Mouse (Mus musculus): Measurements from ENCODE around the gene Wdr45b. TPM values are rescaled to one million over a fixed set of nuclear protein-coding genes. Genes with fewer than 3 reads are reported as not detected.
A peak's percentile ranks its signal among the peaks of the same experiment; 100 is the strongest.

The Wdr45b gene
- total and polyA plus RNA-seq, 3 experiments: 19.7 to 46.7 (median 42.0) TPM

GRCm38 (mm10) chr11:121378644-121379043 lies 24.4 kb upstream of the Wdr45b start:
- Histone ChIP-seq H3K36me3 (replicated peaks) (no peaks in the 10 kb centered on the region), H3K9me3 (replicated peaks) (no peaks in the 10 kb centered on the region; the same call in 1 of the 2 replicates), H3K4me1 (ENCODE audit: insufficient read depth, low read depth, low read length) (no peaks in the 10 kb centered on the region), H3K4me3 (ENCODE audit: low read depth, low read length) (no peak overlapping the region), H3K27me3 (ENCODE audit: insufficient read depth, low read length) (peaks cover 27% of the 10 kb centered on the region)
- TF ChIP-seq GATA2 (IDR thresholded peaks at IDR 0.05; ENCODE audit: borderline replicate concordance, low read depth, low read length): no peak
- no peak for TF ChIP-seq GATA1 (IDR thresholded peaks at IDR 0.05; ENCODE audit: borderline replicate concordance, low read length)
- TF ChIP-seq POLR2AphosphoS5 (IDR thresholded peaks at IDR 0.05; ENCODE audit: insufficient replicate concordance, low read depth, low read length): no peak
- no peak for TF ChIP-seq TAL1 (conservative IDR thresholded peaks at IDR 0.05; ENCODE audit: low read depth, low read length)
- no peak for TF ChIP-seq CTCF (IDR thresholded peaks at IDR 0.05; ENCODE audit: low read depth, low read length)
- ATAC-seq (ENCODE audit: extremely low read depth, insufficient number of reproducible peaks, low FRiP score, poor library complexity, severe bottlenecking) (no peak), DNase-seq (ENCODE audit: low spot score) (no peak)

- Histone ChIP-seq H3K9me3 (replicated peaks) (no peaks in the 10 kb centered on the region), H3K27me3 (ENCODE audit: insufficient read depth, low read length) (peaks cover 23% of the 10 kb centered on the region), H3K36me3 (replicated peaks) (no peaks in the 10 kb centered on the region), H3K4me1 (ENCODE audit: insufficient read depth, low read depth, low read length) (peaks cover 4% of the 10 kb centered on the region), H3K4me3 (ENCODE audit: low read depth, low read length) (no peak overlapping the region)
- TF ChIP-seq GATA1 (IDR thresholded peaks at IDR 0.05; ENCODE audit: borderline replicate concordance, low read length) (no peak), POLR2AphosphoS5 (IDR thresholded peaks at IDR 0.05; ENCODE audit: insufficient replicate concordance, low read depth, low read length) (no peak), TAL1 (conservative IDR thresholded peaks at IDR 0.05; ENCODE audit: low read depth, low read length) (no peak), GATA2 (IDR thresholded peaks at IDR 0.05; ENCODE audit: borderline replicate concordance, low read depth, low read length) (no peak), CTCF (IDR thresholded peaks at IDR 0.05; ENCODE audit: low read depth, low read length) (no peak)
- no peak for DNase-seq (ENCODE audit: low spot score)
- no peak for ATAC-seq (ENCODE audit: extremely low read depth, insufficient number of reproducible peaks, low FRiP score, poor library complexity, severe bottlenecking)
Measured at GRCm38 (mm10) chr11:121373305-121373704, 19.1 kb upstream of the Wdr45b start.

GRCm38 (mm10) chr11:121370337-121370994 lies 16.2 kb upstream of the Wdr45b start:
- ATAC-seq (ENCODE audit: extremely low read depth, insufficient number of reproducible peaks, low FRiP score, poor library complexity, severe bottlenecking): no peak
- H3K4me1 ChIP-seq (ENCODE audit: insufficient read depth, low read depth, low read length): peaks cover 4% of the 10 kb centered on the region
- no peak for DNase-seq (ENCODE audit: low spot score)
- no peaks in the 10 kb centered on the region for H3K36me3 ChIP-seq (replicated peaks)
- peaks cover 22% of the 10 kb centered on the region for H3K27me3 ChIP-seq (ENCODE audit: insufficient read depth, low read length)
- no peak overlapping the region for H3K4me3 ChIP-seq (ENCODE audit: low read depth, low read length)
- TF ChIP-seq GATA1 (IDR thresholded peaks at IDR 0.05; ENCODE audit: borderline replicate concordance, low read length) (no peak), CTCF (IDR thresholded peaks at IDR 0.05; ENCODE audit: low read depth, low read length) (no peak), TAL1 (conservative IDR thresholded peaks at IDR 0.05; ENCODE audit: low read depth, low read length) (no peak), GATA2 (IDR thresholded peaks at IDR 0.05; ENCODE audit: borderline replicate concordance, low read depth, low read length) (no peak), POLR2AphosphoS5 (IDR thresholded peaks at IDR 0.05; ENCODE audit: insufficient replicate concordance, low read depth, low read length) (no peak)
- H3K9me3 ChIP-seq (replicated peaks): no peaks in the 10 kb centered on the region

- ATAC-seq (ENCODE audit: extremely low read depth, insufficient number of reproducible peaks, low FRiP score, poor library complexity, severe bottlenecking): no peak
- H3K27me3 ChIP-seq (ENCODE audit: insufficient read depth, low read length): peaks cover 22% of the 10 kb centered on the region
- TF ChIP-seq CTCF (IDR thresholded peaks at IDR 0.05; ENCODE audit: low read depth, low read length) (peak; percentile 47), GATA2 (IDR thresholded peaks at IDR 0.05; ENCODE audit: borderline replicate concordance, low read depth, low read length) (no peak), TAL1 (conservative IDR thresholded peaks at IDR 0.05; ENCODE audit: low read depth, low read length) (no peak)
Measured at GRCm38 (mm10) chr11:121369622-121370021, 15.4 kb upstream of the Wdr45b start.

GRCm38 (mm10) chr11:121368731-121369130 lies 14.5 kb upstream of the Wdr45b start:
- H3K4me1 ChIP-seq (ENCODE audit: insufficient read depth, low read depth, low read length): peaks cover 4% of the 10 kb centered on the region
- H3K27me3 ChIP-seq (ENCODE audit: insufficient read depth, low read length): peaks cover 21% of the 10 kb centered on the region
- no peak for ATAC-seq (ENCODE audit: extremely low read depth, insufficient number of reproducible peaks, low FRiP score, poor library complexity, severe bottlenecking)
- H3K36me3 ChIP-seq (replicated peaks): no peaks in the 10 kb centered on the region
- TF ChIP-seq GATA1 (IDR thresholded peaks at IDR 0.05; ENCODE audit: borderline replicate concordance, low read length): no peak
- no peak for TF ChIP-seq POLR2AphosphoS5 (IDR thresholded peaks at IDR 0.05; ENCODE audit: insufficient replicate concordance, low read depth, low read length)
- no peak for TF ChIP-seq GATA2 (IDR thresholded peaks at IDR 0.05; ENCODE audit: borderline replicate concordance, low read depth, low read length)
- TF ChIP-seq TAL1 (conservative IDR thresholded peaks at IDR 0.05; ENCODE audit: low read depth, low read length): no peak
- no peak for TF ChIP-seq CTCF (IDR thresholded peaks at IDR 0.05; ENCODE audit: low read depth, low read length)
- DNase-seq (ENCODE audit: low spot score): no peak
- no peak overlapping the region for H3K4me3 ChIP-seq (ENCODE audit: low read depth, low read length)
- no peaks in the 10 kb centered on the region for H3K9me3 ChIP-seq (replicated peaks)

More at GRCm38 (mm10) chr11:121369622-121370021, 15.4 kb upstream of the Wdr45b start:
- H3K9me3 ChIP-seq (replicated peaks): no peaks in the 10 kb centered on the region
- H3K4me3 ChIP-seq (ENCODE audit: low read depth, low read length): no peak overlapping the region
- H3K4me1 ChIP-seq (ENCODE audit: insufficient read depth, low read depth, low read length): peaks cover 4% of the 10 kb centered on the region
- no peaks in the 10 kb centered on the region for H3K36me3 ChIP-seq (replicated peaks)
- no peak for DNase-seq (ENCODE audit: low spot score)

GRCm38 (mm10) chr11:121367170-121367707 lies 13.0 kb upstream of the Wdr45b start:
- peaks cover 4% of the 10 kb centered on the region for H3K4me1 ChIP-seq (ENCODE audit: insufficient read depth, low read depth, low read length)
- no peak for TF ChIP-seq CTCF (IDR thresholded peaks at IDR 0.05; ENCODE audit: low read depth, low read length)
- no peak for TF ChIP-seq GATA1 (IDR thresholded peaks at IDR 0.05; ENCODE audit: borderline replicate concordance, low read length)
- no peak for TF ChIP-seq POLR2AphosphoS5 (IDR thresholded peaks at IDR 0.05; ENCODE audit: insufficient replicate concordance, low read depth, low read length)
- DNase-seq (ENCODE audit: low spot score): no peak
- H3K36me3 ChIP-seq (replicated peaks): no peaks in the 10 kb centered on the region
- H3K4me3 ChIP-seq (ENCODE audit: low read depth, low read length): no peak overlapping the region
- no peaks in the 10 kb centered on the region for H3K9me3 ChIP-seq (replicated peaks)
- no peak for ATAC-seq (ENCODE audit: extremely low read depth, insufficient number of reproducible peaks, low FRiP score, poor library complexity, severe bottlenecking)
- H3K27me3 ChIP-seq (ENCODE audit: insufficient read depth, low read length): peaks cover 29% of the 10 kb centered on the region

Measured in G1E (cell line).